ENCODE assay signal across 23 mouse cellular contexts in the genomic region with DNA sequence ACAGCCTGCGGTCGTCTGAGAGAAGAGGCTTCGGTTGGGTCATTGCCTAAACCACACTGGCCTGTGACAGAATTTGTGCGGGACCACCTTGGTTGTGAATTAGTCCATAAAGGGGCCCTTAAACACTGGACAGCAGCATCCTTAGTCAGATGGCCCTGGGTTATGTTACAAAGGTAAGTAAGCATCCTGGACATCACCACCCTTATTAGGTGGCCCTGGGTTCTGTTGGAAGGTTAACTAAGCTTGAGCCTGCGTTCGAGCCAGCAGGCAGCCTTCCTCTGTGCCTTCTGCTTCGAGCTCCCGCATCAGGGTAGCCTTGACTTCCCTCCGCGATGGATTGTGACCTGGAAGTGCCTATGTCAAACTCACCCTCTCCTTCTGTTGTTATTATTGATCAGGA.
"Had no signal": no experiment of that assay in that cellular context is flagged by ENCODE, and none has a peak within 500 bp of the region (broad histone marks: within the 10 kb centered on the region; RNA-seq: fewer than 3 reads in every experiment).

No protein-coding gene starts in this region.

- H3K4me3 ChIP-seq: heart, embryonic 12.5 days; hindbrain, embryonic 13.5 days; hindbrain, embryonic 15.5 days; kidney, embryonic 15.5 days; limb, embryonic 13.5 days; limb, embryonic 15.5 days; liver, embryonic 15.5 days had no signal

- ATAC-seq: forebrain, postnatal 0 days; hindbrain, postnatal 0 days; intestine, embryonic 16.5 days had no signal

- H3K4me2 ChIP-seq: heart, embryonic 12.5 days; hindbrain, embryonic 13.5 days; hindbrain, embryonic 15.5 days; kidney, embryonic 15.5 days; limb, embryonic 13.5 days; limb, embryonic 15.5 days; liver, embryonic 15.5 days had no signal

- H3K27me3 ChIP-seq: heart, embryonic 12.5 days; hindbrain, embryonic 13.5 days; hindbrain, embryonic 15.5 days; kidney, embryonic 15.5 days; limb, embryonic 13.5 days; limb, embryonic 15.5 days; liver, embryonic 15.5 days had no signal

- H3K36me3 ChIP-seq: heart, embryonic 12.5 days; hindbrain, embryonic 13.5 days; hindbrain, embryonic 15.5 days; kidney, embryonic 15.5 days; limb, embryonic 13.5 days; limb, embryonic 15.5 days; liver, embryonic 15.5 days had no signal

- H3K9ac ChIP-seq: forebrain, postnatal 0 days; heart, embryonic 12.5 days; hindbrain, embryonic 13.5 days; hindbrain, embryonic 15.5 days; kidney, embryonic 15.5 days; limb, embryonic 13.5 days; limb, embryonic 15.5 days; liver, embryonic 15.5 days had no signal

- H3K27ac ChIP-seq: hindbrain, embryonic 13.5 days; hindbrain, embryonic 15.5 days; hindbrain, postnatal 0 days; kidney, embryonic 15.5 days; kidney, postnatal 0 days; limb, embryonic 13.5 days; limb, embryonic 15.5 days; liver, embryonic 15.5 days had no signal

- H3K9me3 ChIP-seq: heart, embryonic 12.5 days; hindbrain, embryonic 13.5 days; hindbrain, embryonic 15.5 days; kidney, embryonic 15.5 days; limb, embryonic 13.5 days; limb, embryonic 15.5 days; liver, embryonic 15.5 days had no signal

- DNase-seq: forebrain, postnatal 0 days; gastrocnemius, postnatal 14 days; heart, adult 18-20 months; heart, postnatal 14 days; heart, postnatal 36 days; kidney, adult 11 months; kidney, adult 2 months; kidney, adult 9 months; kidney, postnatal 14 days; kidney, postnatal 36 days; layer of hippocampus, adult 9-11 months; layer of hippocampus, postnatal 36 days; left cerebral cortex, postnatal 4 days had no signal
